Mouse (Mus musculus): Measurements from ENCODE around the gene Dnm3. TPM values are rescaled to one million over a fixed set of nuclear protein-coding genes. Genes with fewer than 3 reads are reported as not detected.

Dnm3 gene
- total RNA-seq, 2 experiments from 2014 or later, result 7.9 to 17.7 TPM

GRCm38 (mm10) chr1:162209487-162210149 is 268.2 kb downstream of the Dnm3 start:
- DNase-seq, result no peak

- DNase-seq, result no peak
Observed at GRCm38 (mm10) chr1:162209010-162209409, 268.8 kb downstream of the Dnm3 start.

- DNase-seq, result no peak
Observed at GRCm38 (mm10) chr1:162207708-162208043, 270.2 kb downstream of the Dnm3 start.

GRCm38 (mm10) chr1:162206998-162207707 is 270.7 kb downstream of the Dnm3 start:
- peak in 1 of 2 experiments; percentile 21 for DNase-seq

GRCm38 (mm10) chr1:162202465-162203348 is 275.1 kb downstream of the Dnm3 start:
- DNase-seq, result no peak

GRCm38 (mm10) chr1:162200446-162200845 is 277.4 kb downstream of the Dnm3 start:
- DNase-seq, result peak in 1 of 2 experiments; percentile 9

- DNase-seq, result no peak
Observed at GRCm38 (mm10) chr1:162196812-162197680, 280.8 kb downstream of the Dnm3 start.

GRCm38 (mm10) chr1:162188744-162189143 is 289.1 kb downstream of the Dnm3 start:
- no peak for DNase-seq

- DNase-seq, result no peak
Observed at GRCm38 (mm10) chr1:162187352-162188120, 290.3 kb downstream of the Dnm3 start.

GRCm38 (mm10) chr1:162186470-162187351 is 291.1 kb downstream of the Dnm3 start:
- no peak for DNase-seq

- DNase-seq, result peak in 1 of 2 experiments; percentile 18
Observed at GRCm38 (mm10) chr1:162184003-162184748, 293.7 kb downstream of the Dnm3 start.

GRCm38 (mm10) chr1:162183438-162183837 is 294.4 kb downstream of the Dnm3 start:
- DNase-seq, result no peak

- no peak for DNase-seq
Observed at GRCm38 (mm10) chr1:162181187-162181975, 296.5 kb downstream of the Dnm3 start.

- no peak for DNase-seq
Observed at GRCm38 (mm10) chr1:162180451-162180850, 297.4 kb downstream of the Dnm3 start.

- no peak for DNase-seq
Observed at GRCm38 (mm10) chr1:162179401-162179800, 298.4 kb downstream of the Dnm3 start.

GRCm38 (mm10) chr1:162172806-162173205 is 305.0 kb downstream of the Dnm3 start:
- DNase-seq, result no peak

- DNase-seq, result no peak
Observed at GRCm38 (mm10) chr1:162163687-162164484, 313.9 kb downstream of the Dnm3 start.

Measured in adrenal gland, postnatal 36 days (tissue).